Mouse (Mus musculus): Measurements from ENCODE around the gene Gli3.

- TF ChIP-seq GATA1 (IDR thresholded peaks at IDR 0.05; ENCODE audit: low read length) (no peak), TAL1 (IDR thresholded peaks at IDR 0.05; ENCODE audit: low read length) (no peak)
Observed at GRCm38 (mm10) chr13:15543888-15544640, 81.0 kb downstream of the Gli3 start.
